Mouse (Mus musculus): ENCODE measurements at regions not wholly inside any gene's neighbourhood (a gene's known extent, or its start where the extent isn't known, plus 50 kb on each side); places are given as distances from the start of the nearest gene placed in this dataset.

DNA sequence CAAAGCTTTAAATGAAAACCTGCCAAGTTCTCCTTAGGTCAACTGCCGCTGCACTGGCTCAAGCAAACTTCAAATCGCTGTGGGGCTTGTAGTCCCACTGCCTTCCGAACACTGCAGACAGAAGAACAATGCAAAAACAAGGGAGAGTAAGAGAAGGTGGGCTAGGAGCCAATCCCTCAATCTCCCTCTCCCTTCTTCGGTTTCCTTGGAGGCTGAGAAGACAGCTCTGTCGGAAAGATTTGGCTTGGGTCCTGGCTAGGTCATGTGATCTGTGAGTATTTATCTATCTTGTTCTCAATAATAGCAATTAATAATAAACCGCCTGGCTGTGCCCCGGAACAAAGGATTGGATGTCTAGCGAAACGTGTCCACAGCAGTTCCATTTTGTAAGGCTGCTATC lies 147.6 kb downstream of the Gas1 start:
- no peaks in the 10 kb centered on the region for H3K4me1 ChIP-seq
- no peak for ATAC-seq (ENCODE audit: insufficient number of reproducible peaks, insufficient read depth, low FRiP score, low TSS enrichment, low read depth)
- no peaks in the 10 kb centered on the region for H3K9me3 ChIP-seq
- H3K4me3 ChIP-seq: no peak overlapping the region
- no peak overlapping the region for H3K4me2 ChIP-seq
- 0 out of 2 replicates have a peak overlapping the region, but pooled peaks have one; percentile 17 for H3K27ac ChIP-seq
- H3K36me3 ChIP-seq: no peaks in the 10 kb centered on the region
- H3K27me3 ChIP-seq: no peaks in the 10 kb centered on the region
- WGBS: 78% methylated on average over 9 of the region's 9 CpGs
- no peak overlapping the region for H3K9ac ChIP-seq

DNA sequence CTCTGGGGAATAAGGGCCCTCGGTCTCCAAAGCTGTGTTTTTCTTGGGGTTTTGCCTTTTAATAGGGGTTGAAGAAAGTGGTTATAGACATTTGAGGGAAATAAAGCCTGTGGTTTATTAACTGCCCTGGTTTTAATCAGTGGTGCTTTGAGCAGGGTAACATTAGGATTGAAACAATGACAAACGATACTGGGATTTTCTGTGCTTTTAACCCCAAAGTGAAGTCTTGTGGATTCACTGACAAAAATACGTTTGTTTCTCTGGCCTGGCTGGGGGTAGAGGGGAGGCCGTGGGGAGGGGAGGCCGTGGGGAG lies 157.0 kb downstream of the Gas1 start:
- Histone ChIP-seq H3K4me2 (peak overlapping the region; percentile 39; the same call in 1 of the 2 replicates), H3K27ac (peak overlapping the region; percentile 93), H3K4me3 (no peak overlapping the region), H3K9me3 (no peaks in the 10 kb centered on the region), H3K36me3 (no peaks in the 10 kb centered on the region), H3K4me1 (peaks cover 45% of the 10 kb centered on the region), H3K9ac (no peak overlapping the region), H3K27me3 (no peaks in the 10 kb centered on the region)
- ATAC-seq (ENCODE audit: insufficient number of reproducible peaks, insufficient read depth, low FRiP score, low TSS enrichment, low read depth): peak; percentile 10; the same call in 1 of the 2 replicates
- 3% methylated on average over 5 of the region's 5 CpGs for WGBS

DNA sequence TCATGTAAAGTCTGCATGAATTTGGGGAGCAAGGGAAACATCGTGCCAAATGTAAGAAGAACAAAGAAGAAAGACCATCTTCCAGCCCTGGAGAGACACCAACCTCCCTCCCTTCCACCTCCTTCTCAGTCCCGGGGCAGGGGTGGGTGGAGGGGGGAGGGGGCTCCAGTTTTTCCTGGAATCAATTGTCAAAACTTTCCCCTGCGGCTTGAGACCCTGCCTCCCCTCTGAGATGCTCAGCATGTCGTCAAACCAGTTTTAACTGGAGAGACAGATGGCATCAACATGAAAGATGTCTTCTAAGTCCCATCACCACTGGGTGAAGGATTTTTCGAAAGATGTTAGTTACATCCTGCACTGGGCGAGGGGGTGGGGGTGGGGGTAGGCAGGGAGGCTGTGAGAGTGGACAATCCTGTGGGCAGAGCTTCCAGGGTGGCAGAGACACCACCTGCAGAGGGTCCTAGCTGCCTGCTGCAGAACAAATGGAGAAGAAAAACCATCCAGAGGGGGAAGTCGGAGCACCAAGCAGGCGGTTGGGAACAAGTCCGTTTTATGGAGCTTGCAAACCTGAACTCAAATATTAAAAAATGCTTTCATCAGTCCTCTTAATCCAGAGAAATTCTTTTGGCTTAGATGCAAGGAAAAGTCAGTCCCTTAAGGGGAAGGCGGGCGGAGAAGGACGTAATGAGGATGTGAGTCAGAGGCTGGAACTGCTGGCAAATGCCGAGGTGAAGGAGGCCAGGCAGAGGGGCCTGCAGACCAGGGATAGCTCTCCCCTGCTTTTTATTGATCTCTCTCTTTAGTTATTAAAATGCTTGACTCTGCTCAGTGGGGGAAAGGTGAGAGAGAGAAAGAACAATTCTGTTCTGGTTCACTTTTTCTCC lies 157.6 kb downstream of the Gas1 start:
- Histone ChIP-seq H3K36me3 (no peaks in the 10 kb centered on the region), H3K4me3 (no peak overlapping the region), H3K9me3 (no peaks in the 10 kb centered on the region), H3K27me3 (no peaks in the 10 kb centered on the region), H3K27ac (peak overlapping the region; percentile 93), H3K4me1 (peaks cover 48% of the 10 kb centered on the region), H3K4me2 (peak overlapping the region; percentile 39), H3K9ac (peak overlapping the region; percentile 41)
- 6% methylated on average over 13 of the region's 13 CpGs for WGBS
- ATAC-seq (ENCODE audit: insufficient number of reproducible peaks, insufficient read depth, low FRiP score, low TSS enrichment, low read depth): peak; percentile 71; the same call in 1 of the 2 replicates

DNA sequence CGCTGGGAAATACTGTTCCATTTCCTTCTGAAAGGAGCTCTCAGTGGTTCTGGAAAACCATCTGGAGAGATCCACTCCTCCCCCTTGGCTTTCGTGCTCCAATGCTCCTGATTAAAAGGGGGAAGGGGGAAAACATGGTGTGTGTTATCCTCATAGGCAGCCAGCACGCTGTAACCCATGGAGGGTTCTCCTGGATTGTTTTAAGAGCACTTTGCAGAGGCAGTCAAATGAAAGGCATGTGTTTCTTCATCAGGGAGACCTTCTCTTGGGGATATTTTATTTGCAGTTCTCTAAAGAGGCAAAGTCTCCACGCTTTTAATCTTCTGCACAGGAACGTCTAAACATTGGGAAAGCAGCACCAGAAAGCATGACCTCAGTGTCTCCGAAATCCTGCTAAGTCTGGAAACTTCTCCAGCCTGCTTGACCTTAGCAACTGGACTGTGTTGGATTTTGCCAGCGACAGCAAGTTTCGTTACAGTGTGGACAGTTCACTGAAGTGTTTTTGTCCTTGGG lies 161.3 kb downstream of the Gas1 start:
- no peak for ATAC-seq (ENCODE audit: insufficient number of reproducible peaks, insufficient read depth, low FRiP score, low TSS enrichment, low read depth)
- peaks cover 70% of the 10 kb centered on the region for H3K4me1 ChIP-seq
- H3K27me3 ChIP-seq: no peaks in the 10 kb centered on the region
- H3K4me3 ChIP-seq: no peak overlapping the region
- peak overlapping the region; percentile 67 for H3K27ac ChIP-seq
- H3K9ac ChIP-seq: no peak overlapping the region
- H3K4me2 ChIP-seq: no peak overlapping the region
- WGBS: 45% methylated on average over 8 of the region's 8 CpGs
- no peaks in the 10 kb centered on the region for H3K9me3 ChIP-seq
- no peaks in the 10 kb centered on the region for H3K36me3 ChIP-seq

DNA sequence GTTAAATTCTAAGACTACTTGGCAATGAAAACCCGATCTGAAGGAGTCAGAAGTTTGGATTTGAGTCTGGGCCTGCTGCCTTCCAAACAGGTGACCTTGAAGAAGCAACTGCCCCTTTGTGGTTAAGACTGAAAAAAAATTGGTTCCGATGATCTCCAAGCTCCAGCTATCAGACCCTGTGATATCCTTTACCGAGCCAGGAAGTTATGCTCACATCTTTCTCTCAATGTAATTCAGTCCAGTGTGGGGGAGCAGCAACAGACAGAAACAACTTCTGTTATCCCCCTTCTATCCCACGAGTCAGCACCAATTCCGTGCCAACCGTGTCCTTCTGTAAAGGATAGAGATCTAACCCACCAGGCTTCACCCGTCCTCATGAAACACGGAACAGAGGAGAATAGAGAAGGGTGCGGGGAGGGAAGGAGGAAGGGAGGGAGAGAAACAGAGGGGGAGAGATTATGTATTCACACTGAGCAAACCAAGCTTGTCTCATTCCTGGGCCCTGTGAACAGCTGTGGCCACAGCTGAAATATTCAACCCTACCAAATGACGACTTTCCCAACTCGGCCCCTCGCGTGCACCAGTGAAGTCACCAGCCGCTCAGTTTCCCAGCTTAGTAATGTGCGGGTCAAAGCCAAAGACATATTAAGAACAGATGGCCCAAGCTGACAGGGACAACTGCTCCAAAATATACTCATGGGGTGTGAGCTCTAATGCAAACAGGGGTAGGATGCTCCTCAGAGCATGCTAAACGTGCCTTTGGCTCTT lies 164.9 kb downstream of the Gas1 start:
- no peak for ATAC-seq (ENCODE audit: insufficient number of reproducible peaks, insufficient read depth, low FRiP score, low TSS enrichment, low read depth)
- 42% methylated on average over 16 of the region's 16 CpGs for WGBS
- Histone ChIP-seq H3K9me3 (no peaks in the 10 kb centered on the region), H3K27me3 (no peaks in the 10 kb centered on the region), H3K27ac (peak overlapping the region; percentile 64), H3K36me3 (no peaks in the 10 kb centered on the region), H3K9ac (no peak overlapping the region), H3K4me2 (no peak overlapping the region; the same call in 1 of the 2 replicates), H3K4me1 (peaks cover 52% of the 10 kb centered on the region), H3K4me3 (no peak overlapping the region)

DNA sequence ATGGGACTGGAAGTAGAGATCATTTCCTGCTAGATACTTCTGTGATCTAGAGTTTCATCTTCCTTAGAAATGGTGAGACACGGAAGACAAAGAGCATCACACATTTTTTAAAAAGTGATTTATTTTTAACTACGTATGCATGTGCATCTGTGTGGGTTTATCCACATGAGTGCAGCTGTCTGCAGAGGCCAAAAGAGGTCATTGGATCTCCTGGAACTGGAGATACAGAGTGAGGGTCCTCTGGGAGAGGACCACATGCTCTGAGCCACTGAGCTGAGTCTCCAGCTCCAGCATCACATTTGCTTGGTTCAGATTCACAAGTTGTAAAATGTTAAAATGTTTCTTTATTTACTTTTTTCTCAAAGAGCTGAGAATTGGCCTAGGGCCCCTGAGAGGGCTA lies 166.1 kb downstream of the Gas1 start:
- no peak overlapping the region for H3K27ac ChIP-seq
- 79% methylated on average over 2 of the region's 2 CpGs for WGBS
- H3K4me3 ChIP-seq: no peak overlapping the region
- H3K9me3 ChIP-seq: no peaks in the 10 kb centered on the region
- H3K4me1 ChIP-seq: peaks cover 45% of the 10 kb centered on the region
- no peak for ATAC-seq (ENCODE audit: insufficient number of reproducible peaks, insufficient read depth, low FRiP score, low TSS enrichment, low read depth)
- no peaks in the 10 kb centered on the region for H3K27me3 ChIP-seq
- no peak overlapping the region for H3K4me2 ChIP-seq
- no peaks in the 10 kb centered on the region for H3K36me3 ChIP-seq
- no peak overlapping the region for H3K9ac ChIP-seq

DNA sequence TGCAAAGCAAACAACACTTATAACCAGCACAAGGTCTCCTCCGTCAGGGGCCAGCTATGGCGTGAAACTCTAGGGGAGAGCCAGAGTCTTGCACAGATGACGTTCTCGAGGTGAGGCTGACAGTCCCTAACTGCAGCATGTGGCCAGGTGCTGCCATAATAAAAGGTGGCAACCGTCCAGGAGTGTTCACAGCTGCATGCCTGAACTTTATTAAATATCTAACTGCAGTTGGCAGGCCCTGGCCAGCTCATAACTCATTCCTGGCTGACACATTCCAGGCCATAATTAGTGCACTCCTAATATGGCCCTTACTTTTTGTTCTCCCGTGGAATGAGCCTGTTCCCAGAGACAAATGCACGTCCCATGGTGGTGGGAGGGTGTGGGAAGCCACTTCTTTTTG lies 169.6 kb downstream of the Gas1 start:
- no peak for ATAC-seq (ENCODE audit: insufficient number of reproducible peaks, insufficient read depth, low FRiP score, low TSS enrichment, low read depth)
- WGBS: 41% methylated on average over 7 of the region's 7 CpGs
- no peak overlapping the region for H3K4me3 ChIP-seq

DNA sequence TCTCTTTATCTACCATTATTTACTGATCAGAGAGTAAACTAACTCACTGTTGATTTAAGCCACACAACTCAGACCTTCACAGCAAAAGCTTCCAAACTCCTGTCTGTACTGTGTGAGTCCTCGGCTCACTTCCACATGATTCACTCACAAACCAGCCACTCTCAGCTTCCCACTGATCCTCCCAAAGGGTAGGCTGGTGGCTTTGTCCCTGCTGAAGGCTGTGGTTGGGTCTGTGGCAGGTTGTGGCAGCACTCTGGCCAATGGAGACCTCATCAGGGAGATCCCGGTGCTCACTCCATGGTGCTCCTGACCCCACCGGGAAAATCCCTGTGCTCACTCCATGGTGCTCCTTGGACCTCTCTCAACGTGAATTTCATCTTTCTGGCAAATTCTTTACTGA lies 170.1 kb downstream of the Gas1 start:
- 78% methylated on average over 4 of the region's 4 CpGs for WGBS
- H3K36me3 ChIP-seq: no peaks in the 10 kb centered on the region
- H3K27ac ChIP-seq: no peak overlapping the region
- no peak overlapping the region for H3K4me3 ChIP-seq
- H3K9ac ChIP-seq: no peak overlapping the region
- no peaks in the 10 kb centered on the region for H3K27me3 ChIP-seq
- no peak overlapping the region for H3K4me2 ChIP-seq
- H3K4me1 ChIP-seq: peaks cover 17% of the 10 kb centered on the region
- no peak for ATAC-seq (ENCODE audit: insufficient number of reproducible peaks, insufficient read depth, low FRiP score, low TSS enrichment, low read depth)
- H3K9me3 ChIP-seq: no peaks in the 10 kb centered on the region

More for the DNA sequence above, 169.6 kb downstream of the Gas1 start:
- Histone ChIP-seq H3K9me3 (no peaks in the 10 kb centered on the region), H3K36me3 (no peaks in the 10 kb centered on the region), H3K4me1 (peaks cover 23% of the 10 kb centered on the region), H3K9ac (no peak overlapping the region), H3K4me2 (no peak overlapping the region), H3K27ac (peak overlapping the region; percentile 33; the same call in 1 of the 2 replicates), H3K27me3 (no peaks in the 10 kb centered on the region)

DNA sequence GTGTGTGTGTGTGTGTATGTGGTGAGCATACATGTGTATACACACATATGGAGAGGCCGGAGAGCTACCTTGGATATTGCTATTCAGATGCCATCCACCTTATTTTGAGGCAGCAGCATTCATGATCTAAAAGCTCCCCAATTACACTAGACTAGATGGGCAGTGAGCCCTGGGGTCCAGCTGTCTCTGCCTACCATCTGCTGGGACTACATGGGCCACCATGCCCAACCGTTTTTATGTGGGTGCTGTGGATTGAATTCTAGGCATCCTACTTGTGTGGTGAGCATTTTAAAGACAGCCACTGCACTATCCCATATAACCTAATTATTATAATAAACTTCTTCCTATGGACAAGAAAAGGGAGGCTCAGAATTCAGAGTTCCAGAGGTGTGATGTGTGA lies 172.6 kb downstream of the Gas1 start:
- Histone ChIP-seq H3K9ac (no peak overlapping the region), H3K9me3 (no peaks in the 10 kb centered on the region), H3K4me2 (no peak overlapping the region), H3K4me1 (peaks cover 25% of the 10 kb centered on the region), H3K4me3 (no peak overlapping the region), H3K27ac (no peak overlapping the region), H3K27me3 (no peaks in the 10 kb centered on the region), H3K36me3 (no peaks in the 10 kb centered on the region)
- ATAC-seq (ENCODE audit: insufficient number of reproducible peaks, insufficient read depth, low FRiP score, low TSS enrichment, low read depth): no peak
- WGBS: 81% methylated on average over 2 of the region's 2 CpGs

DNA sequence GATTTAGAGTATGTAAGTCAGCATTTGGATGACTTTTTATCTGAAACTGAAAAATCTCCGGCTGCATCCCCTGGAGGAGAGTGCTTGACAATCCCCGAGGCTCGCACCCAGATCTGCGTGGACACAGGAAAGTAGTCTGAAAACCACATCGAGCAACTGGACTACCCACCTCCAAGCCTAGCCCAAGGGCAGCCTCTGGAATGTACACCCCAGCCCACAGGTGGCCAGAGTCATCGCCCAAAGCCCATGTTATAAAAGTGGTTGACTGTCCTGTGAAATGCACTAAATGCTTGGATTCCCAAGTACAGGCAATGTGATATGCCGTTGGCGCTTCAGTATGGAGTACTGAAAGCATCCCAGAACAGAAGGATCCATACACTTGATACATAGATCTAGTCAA lies 175.1 kb downstream of the Gas1 start:
- Histone ChIP-seq H3K4me3 (no peak overlapping the region), H3K4me2 (no peak overlapping the region), H3K36me3 (no peaks in the 10 kb centered on the region), H3K9me3 (no peaks in the 10 kb centered on the region), H3K27ac (no peak overlapping the region), H3K27me3 (no peaks in the 10 kb centered on the region), H3K4me1 (peaks cover 16% of the 10 kb centered on the region; the same call in 1 of the 2 replicates), H3K9ac (no peak overlapping the region)
- WGBS: 78% methylated on average over 8 of the region's 8 CpGs
- ATAC-seq (ENCODE audit: insufficient number of reproducible peaks, insufficient read depth, low FRiP score, low TSS enrichment, low read depth): no peak

DNA sequence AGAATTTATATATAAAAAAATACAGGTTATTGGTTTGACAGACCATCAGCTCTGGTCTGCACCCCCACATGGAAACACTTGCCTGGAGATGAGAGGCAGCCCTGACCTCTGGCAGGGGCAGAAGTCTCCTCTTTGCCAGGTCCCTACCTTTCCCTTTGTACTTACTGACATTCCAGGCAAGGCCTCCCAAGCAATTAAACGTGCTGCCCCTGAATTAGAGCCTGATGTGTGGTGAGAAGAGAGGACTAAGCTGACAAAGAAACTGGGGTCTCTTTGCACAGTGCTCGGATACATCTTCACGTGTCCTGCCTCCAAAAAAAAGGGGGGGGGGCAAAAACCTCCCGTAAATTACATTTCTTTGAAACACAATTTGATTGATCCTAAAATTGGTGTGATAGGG lies 175.5 kb downstream of the Gas1 start:
- H3K9me3 ChIP-seq: no peaks in the 10 kb centered on the region
- 22% methylated on average over 4 of the region's 4 CpGs for WGBS
- H3K4me1 ChIP-seq: peaks cover 16% of the 10 kb centered on the region
- no peaks in the 10 kb centered on the region for H3K27me3 ChIP-seq
- H3K27ac ChIP-seq: no peak overlapping the region
- no peak for ATAC-seq (ENCODE audit: insufficient number of reproducible peaks, insufficient read depth, low FRiP score, low TSS enrichment, low read depth)
- H3K36me3 ChIP-seq: no peaks in the 10 kb centered on the region
- no peak overlapping the region for H3K4me2 ChIP-seq
- H3K9ac ChIP-seq: no peak overlapping the region
- H3K4me3 ChIP-seq: no peak overlapping the region
